Mouse (Mus musculus) activated CD4-positive, CD25-positive, alpha-beta regulatory T cell, adult 4 months (primary cell): Measurements from ENCODE around the gene Sec11a. TPM values are rescaled to one million over a fixed set of nuclear protein-coding genes. Genes with fewer than 3 reads are reported as not detected.

ENCODE experiments used
- ATAC-seq: one replicate; pipeline ENCODE4 v1.8.0; 2017
- polyA plus RNA-seq, 2 experiments: library from polyadenylated mRNA; unstranded; fragments of 100-300 nt; shearing (Covaris generic); gene quantifications; one replicate each; pipeline ENCODE4 v1.2.1; 2017

The Sec11a gene
- polyA plus RNA-seq, 2 experiments from 2014 or later: 243 to 262 TPM

GRCm38 (mm10) chr7:80897134-80897533, 50.4 kb downstream of the Sec11a start:
- ATAC-seq: no peak

GRCm38 (mm10) chr7:80894815-80895519, 52.6 kb downstream of the Sec11a start:
- ATAC-seq: no peak

- ATAC-seq: no peak
Observed at GRCm38 (mm10) chr7:80894196-80894595, 53.4 kb downstream of the Sec11a start.

- no peak for ATAC-seq
Observed at GRCm38 (mm10) chr7:80893753-80894129, 53.8 kb downstream of the Sec11a start.

GRCm38 (mm10) chr7:80893086-80893752, 54.4 kb downstream of the Sec11a start:
- ATAC-seq: no peak

- ATAC-seq: peak; percentile 93
Observed at GRCm38 (mm10) chr7:80889841-80890241, 57.7 kb downstream of the Sec11a start.

- ATAC-seq: peak; percentile 9
Observed at GRCm38 (mm10) chr7:80889021-80889511, 58.5 kb downstream of the Sec11a start.

- no peak for ATAC-seq
Observed at GRCm38 (mm10) chr7:80888595-80888994, 59.0 kb downstream of the Sec11a start.

- ATAC-seq: no peak
Observed at GRCm38 (mm10) chr7:80885666-80886065, 61.9 kb downstream of the Sec11a start.

GRCm38 (mm10) chr7:80882830-80883505, 64.6 kb downstream of the Sec11a start:
- peak; percentile 98 for ATAC-seq

- ATAC-seq: no peak
Observed at GRCm38 (mm10) chr7:80875727-80876126, 71.9 kb downstream of the Sec11a start.

- ATAC-seq: no peak
Observed at GRCm38 (mm10) chr7:80873631-80874030, 73.9 kb downstream of the Sec11a start.

- no peak for ATAC-seq
Observed at GRCm38 (mm10) chr7:80873038-80873437, 74.5 kb downstream of the Sec11a start.

- no peak for ATAC-seq
Observed at GRCm38 (mm10) chr7:80868686-80869085, 78.9 kb downstream of the Sec11a start.

GRCm38 (mm10) chr7:80866514-80867147, 80.9 kb downstream of the Sec11a start:
- no peak for ATAC-seq

- ATAC-seq: peak; percentile 8
Observed at GRCm38 (mm10) chr7:80865521-80865920, 82.1 kb downstream of the Sec11a start.

GRCm38 (mm10) chr7:80864831-80865230, 82.7 kb downstream of the Sec11a start:
- ATAC-seq: peak; percentile 75

GRCm38 (mm10) chr7:80864151-80864550, 83.4 kb downstream of the Sec11a start:
- ATAC-seq: no peak

GRCm38 (mm10) chr7:80863520-80863919, 84.1 kb downstream of the Sec11a start:
- ATAC-seq: no peak

- ATAC-seq: no peak
Observed at GRCm38 (mm10) chr7:80862475-80862874, 85.1 kb downstream of the Sec11a start.

GRCm38 (mm10) chr7:80860729-80861274, 86.8 kb downstream of the Sec11a start, which contains the start of gene Zscan2:
TSS of gene Zscan2 (plus strand) at chr7:80860920.
- ATAC-seq: peak; percentile 75

GRCm38 (mm10) chr7:80860227-80860626, 87.4 kb downstream of the Sec11a start:
- peak; percentile 34 for ATAC-seq

- peak; percentile 40 for ATAC-seq
Observed at GRCm38 (mm10) chr7:80857181-80857580, 90.4 kb downstream of the Sec11a start.
